Mouse (Mus musculus) urinary bladder, postnatal 10 days (tissue): Measurements from ENCODE around the gene Suco.

Experiments
- DNase-seq: peaks from one replicate; pipeline ENCODE4 v3.0.0; 2022; ENCODE audit warnings: low spot score

Gene Suco

DNA sequence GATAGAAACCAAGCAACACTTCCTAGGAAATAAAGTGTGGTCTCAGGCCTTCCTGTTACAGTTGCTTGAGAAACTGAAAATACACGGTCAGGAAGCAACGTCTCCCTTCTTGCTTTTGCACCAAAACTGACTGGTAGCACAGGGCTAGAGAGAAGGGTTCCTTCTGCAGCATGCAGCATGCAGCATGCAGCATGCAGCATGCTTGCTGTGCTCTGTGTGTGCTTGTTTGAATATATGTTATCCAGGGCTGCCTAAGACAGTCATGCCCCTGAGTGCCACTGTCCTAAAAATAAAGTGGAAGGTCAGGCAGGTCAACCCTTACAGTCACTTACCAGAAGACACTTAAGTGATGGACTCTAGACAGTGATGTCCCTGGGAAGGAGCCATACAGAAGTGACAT lies 17.6 kb upstream of the Suco start:
- DNase-seq = no peak

DNA sequence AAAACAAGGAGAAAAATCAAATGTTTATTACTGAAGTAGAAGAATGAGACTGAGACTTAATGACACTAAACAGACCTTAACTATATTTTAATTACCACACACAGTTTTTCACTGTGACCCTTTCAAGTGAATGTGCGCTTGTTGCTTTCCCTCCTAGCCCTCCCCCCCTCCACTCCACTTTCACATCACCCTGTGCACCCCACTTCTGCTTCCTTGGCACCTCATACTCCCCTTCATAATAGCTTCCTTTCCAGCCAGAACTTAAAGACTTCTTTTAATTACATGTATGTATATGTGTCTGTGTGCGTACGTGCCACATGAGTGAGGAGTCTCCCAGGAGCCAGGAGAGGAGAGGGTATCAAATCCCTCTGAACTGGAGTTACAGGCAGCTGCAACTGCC lies 12.3 kb upstream of the Suco start:
- DNase-seq = no peak

GRCm38 (mm10) chr1:161887679-161888260 lies 11.3 kb upstream of the Suco start:
- DNase-seq = no peak

DNA sequence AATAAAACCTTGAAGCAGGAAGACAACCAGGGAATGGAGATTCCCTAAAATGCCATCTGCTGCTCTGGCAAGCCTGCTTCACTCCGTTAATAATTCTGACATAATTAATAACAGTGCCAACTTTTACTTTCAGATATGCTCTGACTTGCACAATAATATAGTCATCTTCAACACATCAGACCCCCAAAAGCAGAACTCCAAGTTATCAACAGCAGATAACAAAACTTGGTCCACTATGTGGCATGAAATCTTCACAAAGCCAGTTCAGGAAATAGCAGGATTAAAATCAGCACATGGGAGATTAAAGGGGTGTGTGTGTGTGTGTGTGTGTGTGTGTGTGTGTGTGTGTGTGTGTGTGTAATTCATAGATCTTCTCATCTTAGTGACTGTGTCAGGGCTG lies 9.3 kb upstream of the Suco start:
- no peak for DNase-seq

DNA sequence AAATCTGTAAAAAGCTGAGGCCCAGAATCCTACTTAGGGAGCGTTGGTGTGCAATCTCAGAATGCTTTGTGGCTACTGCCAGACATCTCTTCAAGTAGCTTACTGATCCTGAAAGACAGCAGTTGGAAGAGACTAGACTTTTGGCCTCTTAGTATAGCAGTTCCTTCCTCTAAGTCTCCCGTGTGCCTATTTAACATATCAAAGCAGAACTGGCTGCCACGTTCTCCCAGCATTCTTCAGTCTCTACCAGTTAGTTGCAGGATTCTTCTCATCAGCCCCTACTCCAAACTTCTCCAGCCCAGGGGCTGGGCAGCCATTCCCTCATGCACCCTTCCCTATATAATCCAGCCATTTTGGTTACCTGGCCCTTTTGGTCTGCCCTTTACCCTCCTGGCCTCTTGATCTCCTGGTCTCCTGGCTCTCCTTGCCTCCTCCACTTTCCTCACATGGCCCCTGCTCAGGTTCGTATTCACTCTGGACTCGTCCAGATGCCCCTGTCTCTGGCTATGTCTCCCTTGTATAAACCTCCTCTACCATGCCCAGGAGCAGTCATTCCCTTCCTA lies 1.2 kb upstream of the Suco start:
- DNase-seq = no peak

GRCm38 (mm10) chr1:161875706-161876552 lies 553 bp downstream of the Suco start:
- no peak for DNase-seq

DNA sequence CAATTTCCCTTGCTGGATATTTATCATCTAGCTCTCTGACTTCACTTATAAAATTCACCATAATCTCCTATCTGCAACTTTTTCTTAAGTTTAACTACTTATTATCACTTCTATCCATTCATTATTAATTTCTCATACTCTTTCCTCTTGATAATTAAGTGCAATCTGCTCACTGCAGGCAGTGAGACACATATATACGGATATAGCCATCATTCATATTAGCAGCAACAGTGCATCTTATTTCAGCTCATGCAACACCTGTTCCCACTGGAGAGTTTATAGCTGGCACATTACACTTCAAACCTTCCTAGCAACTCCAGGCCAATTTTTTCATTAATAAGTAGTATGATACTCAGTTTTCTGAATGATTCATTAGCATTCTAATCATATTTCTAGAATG lies 7.1 kb downstream of the Suco start:
- DNase-seq = no peak

GRCm38 (mm10) chr1:161868413-161868812 lies 8.1 kb downstream of the Suco start:
- no peak for DNase-seq

GRCm38 (mm10) chr1:161863742-161864141 lies 12.7 kb downstream of the Suco start:
- DNase-seq = no peak

GRCm38 (mm10) chr1:161859248-161859647 lies 17.2 kb downstream of the Suco start:
- DNase-seq = no peak

DNA sequence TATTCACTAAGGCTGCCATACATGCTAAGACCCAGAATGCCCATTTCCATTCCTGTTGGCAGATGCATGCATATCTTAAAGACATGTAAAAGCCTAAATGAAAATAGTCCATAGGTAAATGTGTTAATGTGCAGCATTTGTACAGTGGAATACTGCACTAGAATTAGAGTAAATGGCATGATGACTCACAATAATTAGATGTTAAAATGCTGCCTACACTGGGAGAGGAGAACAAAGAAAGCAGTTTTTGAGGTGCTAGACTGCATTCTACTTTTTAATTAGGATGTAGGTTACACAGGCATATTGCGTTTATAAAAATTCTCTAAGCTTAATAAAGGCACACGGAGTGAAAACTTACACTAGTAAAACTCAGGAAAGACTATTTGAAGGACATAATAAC lies 49.8 kb downstream of the Suco start:
- no peak for DNase-seq

DNA sequence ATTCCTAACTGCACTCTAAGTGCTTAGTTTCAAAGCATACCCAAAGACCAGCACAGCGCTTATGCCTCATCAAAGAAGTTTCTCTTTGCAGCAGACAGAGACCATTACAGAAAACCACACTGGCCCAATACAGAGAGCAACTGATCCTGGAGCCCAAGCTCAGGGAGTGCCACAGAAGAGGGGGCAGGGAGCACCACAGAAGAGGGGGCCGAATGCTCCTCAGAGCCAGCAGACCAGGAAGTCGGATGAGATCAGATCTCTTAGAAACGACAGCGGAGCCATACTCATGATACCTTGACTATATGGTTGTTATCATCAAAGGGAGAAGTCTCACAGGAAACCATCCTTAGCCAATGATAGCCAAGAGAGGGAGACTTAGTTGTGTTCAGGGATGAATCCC lies 67.1 kb downstream of the Suco start:
- no peak for DNase-seq

GRCm38 (mm10) chr1:161808980-161809379 lies 67.5 kb downstream of the Suco start:
- no peak for DNase-seq

GRCm38 (mm10) chr1:161804541-161804971 lies 71.9 kb downstream of the Suco start:
- DNase-seq = no peak

DNA sequence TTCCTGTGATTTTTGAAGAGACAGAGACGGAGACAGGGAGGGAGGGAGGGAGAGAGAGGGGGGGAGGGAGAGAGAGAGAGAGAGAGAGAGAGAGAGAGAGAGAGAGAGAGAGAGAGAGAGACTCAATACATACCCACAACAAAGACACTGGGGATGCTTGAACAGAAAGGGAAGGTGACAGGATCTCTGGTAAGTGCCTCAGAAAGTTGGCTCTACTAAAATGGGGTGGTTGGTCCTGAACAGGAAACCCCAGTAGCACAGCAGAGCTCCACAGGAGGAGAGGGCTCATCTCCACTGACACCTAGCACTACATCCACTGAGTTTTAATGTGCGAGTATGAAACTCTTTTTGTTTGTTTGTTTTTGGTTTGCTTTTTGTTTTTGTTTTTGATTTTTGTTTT lies 75.2 kb downstream of the Suco start:
- DNase-seq = no peak

DNA sequence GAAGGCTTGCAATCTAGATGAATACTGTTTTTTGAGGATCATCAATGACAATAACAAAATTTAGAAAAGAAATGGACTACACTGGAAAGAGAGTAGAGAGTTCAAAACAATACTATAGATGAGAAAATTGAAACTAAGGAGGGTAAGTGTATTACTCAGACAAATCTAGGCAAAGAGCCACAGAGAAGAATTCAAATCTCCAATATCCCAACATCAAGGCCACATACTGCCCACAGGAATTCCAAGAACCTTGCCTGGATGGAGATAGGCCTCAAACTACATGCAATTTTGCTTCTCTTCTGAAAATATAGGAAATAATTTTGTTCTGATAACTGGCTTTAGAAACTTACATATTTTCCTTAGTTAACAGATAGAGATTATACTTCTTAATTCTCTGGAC lies 76.2 kb downstream of the Suco start:
- no peak for DNase-seq

GRCm38 (mm10) chr1:161799791-161800190 lies 76.7 kb downstream of the Suco start:
- no peak for DNase-seq

- DNase-seq = no peak
Measured at GRCm38 (mm10) chr1:161798866-161799265, 77.6 kb downstream of the Suco start.

- DNase-seq = no peak
Measured at GRCm38 (mm10) chr1:161794447-161795211, 81.9 kb downstream of the Suco start.

GRCm38 (mm10) chr1:161793321-161793720 lies 83.2 kb downstream of the Suco start:
- DNase-seq = no peak

DNA sequence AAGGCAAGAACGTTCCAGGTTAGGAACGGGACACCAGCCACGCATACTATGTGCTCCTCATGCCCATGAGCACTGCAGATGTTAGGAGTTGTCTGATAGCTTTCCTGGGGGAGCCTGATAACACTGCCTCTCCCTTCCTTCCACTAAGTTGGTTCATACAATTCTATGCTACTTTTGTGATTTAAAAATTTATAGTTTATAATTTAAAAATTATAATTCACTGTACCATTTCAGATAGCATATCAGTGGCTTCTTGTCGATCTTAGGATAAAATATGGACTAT lies 83.9 kb downstream of the Suco start:
- DNase-seq = no peak

DNA sequence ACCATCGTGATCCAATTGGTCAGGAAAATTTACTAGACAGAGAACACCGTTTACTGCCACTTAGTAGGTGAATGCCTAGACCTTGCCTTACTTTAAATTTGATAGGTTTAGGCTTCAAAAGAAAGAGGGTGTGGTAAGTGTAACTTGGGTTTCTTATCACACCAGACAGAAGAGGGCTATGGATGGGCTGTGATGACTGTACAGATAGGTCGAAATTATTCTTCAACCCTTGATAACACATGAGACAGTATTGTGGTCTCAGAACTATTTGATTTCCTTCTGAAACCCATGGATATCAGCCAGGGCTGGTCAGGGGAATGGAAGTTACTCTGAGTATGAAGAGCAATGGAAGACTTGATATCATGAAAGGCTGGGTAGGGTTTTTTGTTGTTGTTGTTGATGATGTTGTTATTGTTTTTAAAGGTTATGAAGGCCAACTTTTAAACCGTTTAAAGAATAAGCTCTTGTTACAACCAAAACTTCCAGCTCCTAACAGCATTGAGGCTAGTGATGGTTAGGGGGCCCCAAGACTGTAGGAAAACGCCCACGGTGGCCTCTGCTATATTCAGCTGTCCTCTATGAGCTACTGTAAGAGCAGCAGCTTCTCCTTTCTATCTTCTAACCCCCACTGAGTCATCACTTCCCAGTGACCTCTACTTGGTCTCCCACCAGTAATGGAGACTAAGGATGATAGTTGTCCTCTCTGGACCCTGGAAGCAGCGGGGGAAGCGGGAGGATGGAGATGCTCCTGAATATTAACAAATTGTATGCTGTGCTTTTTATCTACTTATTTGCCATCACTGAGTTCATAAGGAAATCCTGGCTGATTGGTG lies 84.4 kb downstream of the Suco start:
- DNase-seq = no peak
